Mouse (Mus musculus) small intestine, adult 2 months (tissue): ENCODE results near the gene Adgra3. TPM values are rescaled to one million over a fixed set of nuclear protein-coding genes. Genes with fewer than 3 reads are reported as not detected.

ENCODE experiments used
- H3K27ac ChIP-seq: fragments of 200-500 bp; 2 replicates; pipeline ENCODE4 v1.5.1; 2012; ENCODE audit warnings: low read depth, low read length, control low read depth, inconsistent platforms; ENCODE audit not compliant: insufficient read depth
- H3K27me3 ChIP-seq: fragments of 200-500 bp; 2 replicates; pipeline ENCODE4 v1.6.1; 2012; ENCODE audit warnings: mild to moderate bottlenecking, moderate library complexity, low read length, inconsistent platforms; ENCODE audit not compliant: control insufficient read depth, insufficient read depth
- H3K36me3 ChIP-seq: fragments of 200-500 bp; 2 replicates; pipeline ENCODE4 v1.6.1; 2012; ENCODE audit warnings: mild to moderate bottlenecking, low read length, control low read depth, inconsistent platforms; ENCODE audit not compliant: control insufficient read depth, insufficient read depth
- H3K4me1 ChIP-seq: fragments of 200-500 bp; 2 replicates; pipeline ENCODE4 v1.6.1; 2012; ENCODE audit warnings: low read length, inconsistent platforms, mixed read lengths; ENCODE audit not compliant: control insufficient read depth, insufficient read depth, insufficient read length
- H3K4me3 ChIP-seq: fragments of 200-500 bp; 2 replicates; pipeline ENCODE4 v1.5.1; 2012; ENCODE audit warnings: low read depth, mild to moderate bottlenecking, control low read depth, inconsistent platforms, low read length, moderate library complexity
- CTCF ChIP-seq: fragments of 200-500 bp; IDR thresholded peaks from 2 replicates; pipeline ENCODE4 v1.5.1; 2012; ENCODE audit warnings: low read depth, mild to moderate bottlenecking, control low read depth, inconsistent platforms, low read length, moderate library complexity, mixed read lengths; ENCODE audit not compliant: insufficient replicate concordance, insufficient read length; ENCODE audit errors: extremely low read depth
- POLR2A ChIP-seq: fragments of 200-500 bp; IDR thresholded peaks from 2 replicates; pipeline ENCODE4 v1.6.1; 2012; ENCODE audit warnings: low read depth, mild to moderate bottlenecking, control low read depth, inconsistent platforms, low read length, moderate library complexity
- WGBS: fragments of 180-500 bp; shearing (Covaris S2); methylation state at CpG from one replicate; pipeline ENCODE4 v1.1.7; 2018; 5-methylcytosine and 5-hydroxymethylcytosine counted together
- polyA plus RNA-seq: library from polyadenylated mRNA; depleted of rRNA; stranded (reverse); fragments of >200 nt; gene quantifications from 2 replicates; pipeline ENCODE4 v1.2.3, GENCODE M21; 2012

Adgra3 gene
- polyA plus RNA-seq, 1 experiment: 18.2 TPM

DNA sequence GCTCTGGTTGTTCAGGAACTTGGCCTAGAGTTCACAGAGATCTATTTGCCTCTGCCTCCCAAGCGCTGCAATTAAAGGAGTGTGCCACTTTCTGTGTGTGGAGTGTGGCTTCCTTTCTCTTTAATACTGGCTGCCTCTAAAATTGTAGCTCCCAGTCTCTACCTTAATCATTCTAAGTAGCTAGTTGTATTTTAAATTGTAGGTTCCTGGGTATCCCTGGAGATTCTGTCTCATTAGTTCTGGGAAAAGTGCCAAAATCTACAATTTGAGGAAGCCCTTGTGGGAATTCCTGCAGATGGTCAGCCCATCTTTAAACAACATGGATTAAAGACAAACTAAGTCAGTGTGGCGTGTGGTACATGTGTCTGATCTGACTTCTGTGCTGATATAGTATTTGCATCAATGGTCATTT, 143.1 kb downstream of the Adgra3 start:
- no peaks in the 10 kb centered on the region for H3K36me3 ChIP-seq
- no peaks in the 10 kb centered on the region for H3K4me1 ChIP-seq
- H3K4me3 ChIP-seq: no peak overlapping the region
- TF ChIP-seq POLR2A: no peak
- TF ChIP-seq CTCF: no peak
- H3K27me3 ChIP-seq: no peaks in the 10 kb centered on the region
- 44% methylated on average over 2 of the region's 2 CpGs for WGBS
- H3K27ac ChIP-seq: no peak overlapping the region
